Mouse (Mus musculus): ENCODE results near the gene Nr6a1.

The Nr6a1 gene

DNA sequence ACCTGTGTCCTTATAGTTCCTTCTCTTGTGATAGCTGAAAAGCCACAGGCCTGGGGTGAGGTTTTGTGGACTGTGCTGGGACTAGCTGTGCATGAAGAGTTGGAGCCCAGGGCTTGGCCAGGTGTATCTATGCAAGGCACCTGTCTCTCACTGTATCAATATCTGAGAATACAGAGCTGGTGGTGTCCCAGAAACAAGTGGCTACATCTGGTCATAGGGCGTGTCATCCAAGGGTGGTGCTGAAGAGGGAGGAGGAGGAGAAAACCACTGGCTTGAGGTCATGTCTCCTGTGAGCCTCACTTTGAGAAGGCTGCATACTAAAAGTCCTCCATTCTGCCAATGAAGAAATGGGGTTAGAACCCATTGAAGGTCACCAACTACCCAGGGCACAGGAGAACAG lies 10.5 kb upstream of the Nr6a1 start:
- ATAC-seq (ENCODE audit: insufficient number of reproducible peaks, low FRiP score, low TSS enrichment) = no peak

DNA sequence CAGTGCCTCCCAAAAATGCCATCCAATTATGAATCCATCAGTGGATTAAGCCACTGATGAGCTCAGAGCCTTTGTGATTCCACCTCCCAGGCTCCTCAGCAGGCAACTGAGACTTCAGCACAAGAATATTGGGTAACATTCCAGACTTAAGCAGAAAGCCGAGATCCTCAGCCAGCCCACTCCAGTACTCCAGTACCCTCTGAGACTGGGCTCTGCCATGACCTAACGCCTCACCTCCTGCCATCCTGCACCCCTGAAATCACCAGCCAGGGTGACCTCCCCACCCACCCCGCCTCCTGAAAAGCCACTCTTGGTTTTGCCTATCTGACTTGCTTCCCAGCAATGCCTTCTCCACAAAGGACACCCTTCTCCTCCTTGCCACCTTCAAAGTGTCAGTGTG lies 9.9 kb upstream of the Nr6a1 start:
- no peak for ATAC-seq (ENCODE audit: insufficient number of reproducible peaks, low FRiP score, low TSS enrichment)

DNA sequence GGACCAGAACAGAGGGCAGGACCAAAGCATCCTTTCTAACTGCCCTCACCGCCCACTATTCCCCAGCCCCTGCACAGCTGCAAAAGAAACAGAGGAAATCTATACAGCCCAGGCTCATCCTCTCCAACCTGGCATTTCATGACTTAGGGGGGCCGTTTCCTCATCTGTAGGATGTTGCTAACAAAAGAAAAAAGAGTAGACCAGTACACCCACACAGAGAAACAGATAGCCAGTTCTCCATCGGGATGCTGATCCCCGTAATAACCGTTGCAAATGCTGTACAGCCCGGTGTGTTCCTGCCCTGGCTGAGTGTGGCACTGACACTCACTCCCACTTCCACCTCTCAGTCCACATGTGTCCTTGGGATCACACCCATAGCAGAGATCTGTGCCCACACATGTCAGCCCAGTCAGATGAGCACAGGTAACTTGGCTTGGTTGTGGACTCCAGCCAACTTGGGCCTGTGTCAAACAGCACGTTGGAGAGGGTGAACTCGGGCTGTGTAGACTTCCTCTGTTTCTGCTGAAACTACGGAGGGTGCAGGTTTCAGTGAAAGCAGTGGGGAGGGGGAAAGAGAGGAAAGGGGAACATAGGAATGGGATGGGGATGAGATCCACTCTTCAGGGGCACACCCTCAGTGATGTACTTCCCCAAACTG lies 9.4 kb upstream of the Nr6a1 start:
- no peak for ATAC-seq (ENCODE audit: insufficient number of reproducible peaks, low FRiP score, low TSS enrichment)

DNA sequence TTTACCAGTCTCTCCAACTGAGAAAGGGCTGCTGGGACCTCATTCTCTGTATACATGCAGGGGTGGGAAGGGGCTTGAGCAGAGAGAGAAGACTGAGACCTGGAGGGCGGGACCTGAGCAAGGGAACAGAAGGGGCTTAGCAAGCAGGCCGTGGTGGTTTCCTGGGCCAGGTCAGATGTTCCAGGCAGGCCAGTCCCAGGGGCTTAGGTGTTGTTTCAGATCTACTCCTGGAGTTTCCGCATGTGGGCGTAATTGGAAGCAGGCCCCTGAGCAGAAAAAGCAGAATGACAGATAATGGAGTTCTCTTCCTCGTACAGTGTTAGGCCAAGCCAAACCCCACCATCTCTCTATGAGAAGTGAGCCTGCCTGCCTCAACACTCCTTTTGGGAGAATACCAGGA lies 7.4 kb upstream of the Nr6a1 start:
- ATAC-seq (ENCODE audit: insufficient number of reproducible peaks, low FRiP score, low TSS enrichment) = no peak

DNA sequence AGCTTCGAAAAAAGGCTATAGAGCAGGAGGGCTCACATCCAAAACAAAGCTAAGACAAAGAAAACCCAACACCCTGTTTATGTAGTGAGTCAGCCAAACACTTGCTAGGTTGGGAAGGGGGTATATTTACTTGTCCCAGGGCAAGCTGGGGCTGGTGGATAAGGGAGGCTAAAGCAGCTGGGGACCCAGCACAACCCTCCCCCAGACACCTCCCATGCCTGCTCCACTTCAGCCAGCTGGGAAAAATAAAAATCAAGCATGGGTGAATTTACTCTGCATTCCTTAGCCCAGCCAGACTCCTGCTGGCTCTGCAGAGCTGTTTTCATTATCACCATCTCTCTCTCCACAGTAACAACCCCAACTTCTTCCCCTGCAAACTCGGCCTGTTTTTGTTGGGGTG lies 6.4 kb upstream of the Nr6a1 start:
- ATAC-seq (ENCODE audit: insufficient number of reproducible peaks, low FRiP score, low TSS enrichment) = no peak

DNA sequence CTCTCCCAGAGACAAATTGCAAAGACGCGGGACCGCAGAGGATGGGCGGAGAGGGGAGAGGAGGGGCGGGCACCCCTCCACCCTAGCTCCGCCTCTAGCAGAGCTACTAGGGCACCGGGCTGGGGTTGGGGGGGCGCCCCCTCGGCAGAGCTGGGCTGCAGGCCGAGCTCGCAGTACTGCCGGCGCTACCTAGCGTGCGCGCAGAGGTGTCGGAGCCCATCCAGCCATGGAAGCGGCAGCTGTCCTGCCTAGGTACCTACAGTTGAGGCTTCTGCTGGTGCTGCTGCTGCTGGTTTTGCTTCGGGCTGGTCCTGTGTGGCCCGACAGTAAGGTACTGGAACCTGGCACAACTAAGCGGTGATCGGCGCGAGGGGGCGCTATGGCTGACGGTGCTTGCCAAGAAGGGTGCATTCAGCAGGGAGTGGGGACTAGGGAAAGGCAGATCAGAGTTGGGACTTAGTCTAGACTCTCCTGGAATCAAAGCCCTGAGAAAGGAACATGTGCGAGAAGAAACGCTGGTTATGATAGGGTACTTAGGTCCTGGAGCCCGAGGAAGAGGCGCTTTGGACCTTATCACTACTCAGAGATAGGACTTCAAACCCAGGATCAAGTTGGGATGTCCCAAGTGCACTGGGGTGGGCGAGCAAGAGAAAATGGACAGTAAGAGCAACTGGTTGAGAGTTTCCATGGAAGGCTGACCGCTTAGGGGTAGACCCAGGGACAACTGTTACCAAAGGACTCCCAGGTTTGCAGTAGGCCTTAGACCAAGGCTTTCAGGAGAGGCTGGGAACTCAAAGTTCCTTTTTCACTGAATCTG lies 4.6 kb upstream of the Nr6a1 start, which contains the start of gene Olfml2a:
Gene Olfml2a (plus strand): TSS at position 128 of the 817 bp plus-strand sequence.
- ATAC-seq (ENCODE audit: insufficient number of reproducible peaks, low FRiP score, low TSS enrichment) = 0 out of 2 replicates have a peak, but pooled peaks have one; percentile 47

DNA sequence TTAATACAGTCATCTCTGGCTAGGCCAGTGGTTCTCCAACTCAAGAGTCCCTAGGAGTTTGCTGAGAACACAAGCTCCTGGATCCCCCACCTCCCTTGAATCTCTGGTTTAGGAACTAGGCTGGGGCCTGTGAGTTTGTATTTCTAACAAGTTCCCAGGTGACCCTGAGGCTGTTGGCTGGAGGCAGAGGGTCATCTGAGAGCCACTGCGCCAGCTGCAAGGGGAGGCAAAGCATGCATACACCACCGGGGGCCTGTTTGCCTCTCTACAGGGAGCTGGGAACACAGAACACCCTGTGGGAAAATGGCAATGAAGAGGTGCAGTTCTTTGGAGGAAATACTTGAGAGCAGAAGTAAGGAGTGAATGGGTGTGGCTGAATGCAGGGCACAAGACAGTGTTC lies 2.8 kb upstream of the Nr6a1 start:
- no peak for ATAC-seq (ENCODE audit: insufficient number of reproducible peaks, low FRiP score, low TSS enrichment)

DNA sequence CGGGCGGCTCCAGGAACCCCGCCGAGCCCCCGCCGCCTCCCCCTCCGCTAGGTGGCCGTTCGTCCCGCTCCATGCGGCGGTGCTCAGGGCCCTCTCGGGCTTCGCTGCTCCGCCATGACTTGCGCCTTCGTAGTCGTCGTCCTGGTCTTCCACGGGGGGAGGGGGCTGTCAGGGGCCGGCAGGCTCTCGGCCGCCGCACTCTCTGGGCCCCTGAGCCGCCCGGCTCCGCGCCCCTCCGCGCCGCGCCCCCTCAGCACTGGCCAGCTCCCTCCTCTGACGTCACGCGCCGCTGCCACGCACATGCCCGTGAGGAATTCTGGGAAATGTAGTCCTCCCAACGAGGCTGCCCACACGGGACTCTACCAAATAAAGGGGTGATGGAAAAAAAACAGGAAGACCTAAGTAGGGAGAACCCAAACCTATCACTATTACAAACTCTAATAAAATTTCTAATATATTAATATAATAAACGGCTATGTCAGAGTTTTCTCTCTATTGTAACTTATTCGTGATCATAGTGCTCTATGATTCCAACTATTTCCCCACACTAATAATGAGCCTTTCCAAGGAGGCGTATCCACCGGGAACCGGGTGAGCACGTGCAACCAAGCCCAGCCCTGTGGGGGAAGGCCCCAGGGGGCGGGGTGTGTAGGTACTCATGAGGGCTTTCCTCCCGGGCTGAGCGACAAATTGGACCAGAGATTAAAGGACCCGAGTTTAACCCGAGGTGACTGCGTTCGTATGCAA lies 1.2 kb downstream of the Nr6a1 start:
- peak; percentile 92 for ATAC-seq (ENCODE audit: insufficient number of reproducible peaks, low FRiP score, low TSS enrichment)

DNA sequence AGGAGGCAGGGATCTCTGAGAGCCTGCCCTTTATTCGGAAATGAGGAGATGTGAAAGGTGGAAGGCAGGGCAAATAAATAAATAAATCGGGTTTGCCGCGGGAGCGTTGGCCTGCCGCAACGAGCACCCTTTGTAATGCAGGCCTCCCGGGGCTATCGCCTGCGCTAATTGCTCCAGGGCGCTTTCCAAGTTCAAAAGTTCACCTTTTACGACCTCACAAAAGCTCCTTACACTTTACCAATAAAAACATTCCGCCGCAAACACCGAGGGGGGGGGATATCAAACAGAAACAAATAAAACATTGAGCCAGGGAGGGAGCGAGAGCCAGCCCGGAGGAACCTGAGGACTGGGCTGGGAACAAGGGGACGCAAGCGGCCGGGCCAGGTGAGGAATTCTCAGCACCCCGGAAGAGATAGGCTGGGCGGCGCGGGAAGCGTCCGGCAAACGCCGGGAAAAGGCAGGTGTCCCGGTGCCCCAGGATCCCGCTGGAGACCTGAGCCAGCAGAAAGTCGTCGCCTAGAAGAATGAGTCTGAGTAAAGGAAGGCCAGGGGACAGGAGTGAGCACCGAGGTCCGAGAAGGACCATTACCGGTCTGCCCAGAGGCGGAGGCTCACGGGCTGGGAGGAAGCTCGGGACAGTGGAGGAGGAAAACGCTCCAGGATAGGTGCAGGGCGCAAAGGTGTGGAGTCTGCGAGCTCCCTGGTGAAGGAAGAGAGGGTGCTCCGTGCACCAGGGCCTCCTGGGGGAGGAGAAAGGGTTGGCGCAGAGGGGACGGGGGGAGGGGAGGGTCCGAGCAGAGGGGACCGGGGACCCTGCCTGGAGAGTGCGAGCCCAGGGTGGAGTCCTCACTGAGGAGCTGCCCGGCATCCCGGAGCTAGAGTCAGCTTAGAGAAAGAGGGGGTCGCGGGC lies 2.1 kb downstream of the Nr6a1 start:
- peak; percentile 45 for ATAC-seq (ENCODE audit: insufficient number of reproducible peaks, low FRiP score, low TSS enrichment)

DNA sequence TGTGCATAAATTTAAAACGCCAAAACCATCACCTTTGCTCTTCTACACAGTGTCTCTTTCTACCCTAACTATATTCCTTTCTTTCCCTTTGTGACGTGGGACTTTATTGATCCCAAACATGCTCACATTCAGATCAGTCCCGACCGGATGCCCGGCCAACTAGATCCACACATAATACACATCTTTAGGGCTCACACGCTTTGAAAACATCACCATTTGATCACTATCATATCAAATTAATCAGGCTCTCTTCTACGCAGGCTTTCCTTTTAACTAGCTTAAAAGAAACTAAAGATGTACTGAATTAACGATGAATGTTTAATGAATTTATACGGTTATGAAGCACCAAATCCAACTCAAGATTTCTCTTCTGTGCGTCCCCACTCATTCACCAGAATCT lies 2.9 kb downstream of the Nr6a1 start:
- ATAC-seq (ENCODE audit: insufficient number of reproducible peaks, low FRiP score, low TSS enrichment) = no peak

DNA sequence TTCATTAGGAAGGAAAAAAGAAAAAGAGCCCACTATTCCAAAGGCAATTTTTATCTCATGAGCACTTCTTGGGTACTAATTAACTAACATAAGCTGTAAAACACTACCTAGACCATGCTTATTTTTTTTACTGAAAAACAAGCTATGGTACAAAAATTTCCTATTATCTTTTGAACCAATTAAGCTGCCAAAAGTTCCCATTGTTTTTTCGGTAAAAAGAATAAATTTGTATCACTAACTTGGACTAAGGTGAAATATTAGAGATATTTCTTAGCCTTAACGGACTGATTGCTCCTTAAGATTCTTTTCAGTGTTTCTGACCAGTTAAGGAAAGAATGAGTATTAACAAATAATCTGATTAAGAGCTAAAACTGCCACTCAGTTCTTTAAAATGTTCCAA lies 3.6 kb downstream of the Nr6a1 start:
- no peak for ATAC-seq (ENCODE audit: insufficient number of reproducible peaks, low FRiP score, low TSS enrichment)

DNA sequence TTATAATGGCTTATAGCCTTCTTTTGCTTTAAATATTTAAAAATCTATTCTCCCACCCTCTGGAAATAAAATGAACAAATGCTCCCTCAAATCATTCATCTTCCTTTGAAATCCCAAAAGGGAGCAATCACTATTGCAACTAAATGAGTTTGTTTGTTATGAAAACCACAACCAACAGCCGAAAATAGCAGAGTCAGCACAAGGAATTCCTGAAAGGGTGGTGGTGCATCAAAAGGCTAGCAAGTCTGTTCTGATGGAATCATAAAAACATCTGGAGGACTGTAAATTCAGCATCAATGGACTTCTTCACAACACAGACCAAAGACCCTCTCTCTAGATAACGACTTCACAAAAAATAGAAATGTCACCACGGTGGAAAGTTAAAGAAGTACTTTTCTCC lies 4.0 kb downstream of the Nr6a1 start:
- ATAC-seq (ENCODE audit: insufficient number of reproducible peaks, low FRiP score, low TSS enrichment) = no peak

DNA sequence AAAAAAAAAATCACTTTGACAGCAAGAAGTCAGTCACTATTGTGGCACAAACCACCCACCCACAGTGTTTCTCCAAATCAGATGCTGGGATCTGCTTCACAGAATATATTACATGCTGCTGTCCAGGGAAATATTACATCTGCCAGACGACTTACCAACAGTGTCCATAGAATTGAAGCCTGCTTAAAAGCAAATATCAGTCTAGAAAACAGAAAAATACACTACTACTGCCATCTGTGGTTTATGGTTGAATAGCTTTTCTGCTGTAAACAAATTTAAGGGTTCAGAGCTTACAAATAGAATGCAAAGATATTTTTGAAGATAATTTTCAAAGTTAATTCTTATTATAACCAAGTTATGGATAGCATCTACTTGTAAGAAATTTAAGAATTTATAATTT lies 6.1 kb downstream of the Nr6a1 start:
- no peak for ATAC-seq (ENCODE audit: insufficient number of reproducible peaks, low FRiP score, low TSS enrichment)

DNA sequence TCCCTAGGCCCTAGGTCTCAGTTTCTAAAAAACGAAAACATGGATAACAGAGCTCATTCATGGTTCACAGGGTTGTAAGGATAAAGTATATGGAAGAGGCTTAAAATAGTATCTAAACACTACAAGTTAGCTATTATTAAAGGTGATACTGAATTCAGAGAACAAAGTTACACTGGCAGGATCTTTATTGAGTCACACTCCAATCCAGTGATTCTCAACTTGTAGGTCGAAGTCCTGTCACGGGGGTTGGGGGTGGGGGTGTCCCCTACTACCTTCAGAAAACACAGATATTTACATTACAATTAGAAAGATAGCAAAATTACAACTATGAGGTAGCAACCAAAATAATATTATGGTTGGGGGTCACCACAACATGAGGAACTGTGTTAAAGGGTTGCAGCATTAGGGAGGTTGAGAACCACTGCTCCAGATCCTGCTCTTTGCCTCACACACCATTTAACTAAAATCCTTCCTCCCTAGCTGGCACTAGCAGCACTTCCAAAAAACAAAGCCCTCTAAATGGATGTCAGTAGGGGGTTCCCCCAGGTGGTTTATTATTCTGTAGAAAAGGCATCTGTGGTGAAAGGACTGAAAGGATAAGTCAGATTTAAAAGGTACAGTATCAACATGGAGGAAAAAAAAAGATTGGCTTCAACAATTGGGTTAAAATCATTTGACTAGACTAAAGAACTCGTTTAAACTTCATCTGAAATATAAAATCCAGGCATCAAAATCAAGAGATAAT lies 10.4 kb downstream of the Nr6a1 start:
- ATAC-seq (ENCODE audit: insufficient number of reproducible peaks, low FRiP score, low TSS enrichment) = no peak

DNA sequence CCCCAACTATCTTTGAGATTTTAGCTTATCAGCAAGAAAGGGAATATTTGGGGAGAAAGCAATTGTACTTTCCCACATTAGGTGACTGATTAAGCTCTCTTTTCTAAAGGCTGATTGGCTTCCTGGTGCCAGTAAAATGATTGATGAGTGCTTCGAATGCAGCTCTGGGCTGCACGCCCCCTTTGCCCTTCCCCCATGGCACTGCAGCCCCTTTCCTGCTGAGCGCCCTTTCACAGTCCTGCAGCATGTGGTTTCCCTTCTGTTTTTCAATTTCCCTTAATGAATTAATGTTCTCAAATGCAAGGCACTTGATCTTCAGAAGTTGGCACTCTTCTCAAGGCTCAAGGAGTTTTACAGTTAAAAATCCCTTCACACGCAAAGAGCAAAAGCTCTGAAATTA lies 12.5 kb downstream of the Nr6a1 start:
- ATAC-seq (ENCODE audit: insufficient number of reproducible peaks, low FRiP score, low TSS enrichment) = no peak

DNA sequence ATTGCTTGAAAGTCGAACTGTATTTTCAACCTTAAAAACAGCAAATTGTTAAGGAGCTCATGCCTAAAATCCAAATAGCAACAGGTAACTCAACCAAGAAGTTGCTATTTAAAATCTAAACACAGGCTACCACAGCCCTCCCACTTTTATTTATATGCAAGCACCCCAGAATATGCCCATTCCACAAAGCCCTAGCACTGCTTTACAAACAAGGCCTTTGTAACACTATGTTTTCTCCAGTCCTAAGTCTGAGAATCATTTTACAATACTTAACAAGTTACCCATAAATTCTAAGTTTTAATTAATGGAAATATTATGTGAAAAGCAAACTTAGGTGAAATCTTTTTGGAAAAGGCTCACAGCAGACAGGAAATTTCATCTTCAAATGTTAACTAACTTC lies 13.0 kb downstream of the Nr6a1 start:
- no peak for ATAC-seq (ENCODE audit: insufficient number of reproducible peaks, low FRiP score, low TSS enrichment)

DNA sequence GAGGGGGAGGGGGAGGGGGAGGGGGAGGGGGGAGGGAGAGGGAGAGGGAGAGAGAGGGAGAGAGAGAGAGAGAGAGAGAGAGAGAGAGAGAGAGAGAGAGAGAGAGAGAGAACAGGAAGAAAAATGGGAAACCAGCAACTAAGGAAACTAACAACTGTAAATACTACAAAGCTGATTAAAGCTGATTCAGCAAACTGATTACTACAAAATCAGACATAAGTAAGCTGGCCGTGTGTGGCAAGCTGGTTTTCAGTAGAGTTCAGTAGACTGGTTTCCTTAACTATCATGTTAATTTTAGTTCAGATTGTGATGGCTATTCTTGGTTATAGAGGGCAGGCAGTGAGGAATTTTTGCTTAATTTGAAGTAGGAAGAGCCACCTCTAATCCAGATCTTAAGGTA lies 18.9 kb downstream of the Nr6a1 start:
- ATAC-seq (ENCODE audit: insufficient number of reproducible peaks, low FRiP score, low TSS enrichment) = no peak

DNA sequence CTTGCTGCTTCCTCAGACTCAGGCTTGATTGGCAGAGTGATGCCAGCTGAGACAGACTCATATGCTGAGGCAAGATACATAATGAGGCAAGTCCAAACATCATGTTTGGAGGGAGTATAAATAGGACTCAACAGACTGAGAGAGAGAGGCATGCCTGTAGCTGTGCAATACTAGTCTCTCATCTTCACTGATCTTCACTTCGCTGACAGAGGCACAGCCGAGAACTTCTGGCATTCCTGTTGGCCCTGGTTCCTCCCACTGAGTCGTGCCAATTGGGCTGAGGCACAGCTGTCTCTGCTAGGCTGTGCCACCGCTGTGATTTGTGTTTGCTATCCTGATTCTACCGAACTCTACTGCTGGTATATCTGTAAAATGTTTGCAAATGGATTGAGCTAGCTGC lies 21.4 kb downstream of the Nr6a1 start:
- ATAC-seq (ENCODE audit: insufficient number of reproducible peaks, low FRiP score, low TSS enrichment) = no peak

DNA sequence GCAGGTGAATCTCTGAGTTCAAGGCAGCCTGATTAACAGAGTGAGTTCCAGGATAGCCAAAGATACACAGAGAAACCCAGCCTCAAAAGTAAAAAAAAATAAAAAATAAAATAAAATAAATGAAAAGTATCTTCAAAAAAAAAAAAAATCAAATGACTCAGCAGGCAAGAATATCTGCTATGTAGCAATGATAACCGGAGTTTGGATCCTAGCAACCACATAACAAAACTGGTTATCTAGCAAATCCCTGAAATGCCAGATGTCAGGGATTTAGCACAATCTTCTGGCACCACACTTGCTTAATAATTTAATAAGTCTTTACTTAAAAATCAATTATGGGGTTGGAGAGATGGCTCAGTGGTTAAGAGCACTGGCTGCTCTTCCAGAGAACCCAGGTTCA lies 23.2 kb downstream of the Nr6a1 start:
- ATAC-seq (ENCODE audit: insufficient number of reproducible peaks, low FRiP score, low TSS enrichment) = no peak

DNA sequence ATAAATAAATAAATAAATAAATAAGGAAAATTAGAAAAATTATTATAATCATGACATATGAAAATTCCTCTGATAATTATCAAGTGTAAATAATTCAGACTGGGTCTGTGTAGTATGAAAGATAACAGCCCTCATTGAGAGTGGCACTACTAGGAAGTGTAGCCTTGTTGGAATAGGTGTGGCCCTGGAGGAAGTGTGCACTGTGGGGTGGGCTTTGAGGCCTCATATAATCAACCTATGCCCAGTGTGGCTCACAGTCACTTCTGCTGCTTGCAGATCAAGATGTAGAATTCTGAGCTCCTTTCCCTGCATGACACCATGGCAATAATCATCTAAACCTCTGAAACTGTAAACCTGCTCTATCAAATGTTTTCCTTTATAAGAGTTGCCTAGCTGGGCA lies 24.6 kb downstream of the Nr6a1 start:
- no peak for ATAC-seq (ENCODE audit: insufficient number of reproducible peaks, low FRiP score, low TSS enrichment)
